Mouse (Mus musculus) layer of hippocampus, postnatal 36 days (tissue): ENCODE measurements around the gene Krt25. TPM values are rescaled to one million over a fixed set of nuclear protein-coding genes. Genes with fewer than 3 reads are reported as not detected.

Experiments
- DNase-seq, 2 experiments: peaks; one replicate each; pipeline ENCODE4 v3.0.0; 2022
- total RNA-seq, 2 experiments: library from RNA; stranded (reverse); gene quantifications; 2 replicates each; pipeline ENCODE4 v1.2.3; 2021

The Krt25 gene
- total RNA-seq, 2 experiments from 2014 or later: not detected

GRCm38 (mm10) chr11:99276786-99277185, 46.0 kb downstream of the Krt25 start:
- no peak for DNase-seq

- no peak for DNase-seq
Observed at GRCm38 (mm10) chr11:99275624-99276023, 47.1 kb downstream of the Krt25 start.

- no peak for DNase-seq
Observed at GRCm38 (mm10) chr11:99272721-99273120, 50.0 kb downstream of the Krt25 start.

- no peak for DNase-seq
Observed at GRCm38 (mm10) chr11:99269192-99269591, 53.6 kb downstream of the Krt25 start.

GRCm38 (mm10) chr11:99265796-99266195, 57.0 kb downstream of the Krt25 start:
- no peak for DNase-seq

Other genes with a start within 250 kb of the Krt25 start
- not detected for gene Tns4, start 233.6 kb downstream of the Krt25 start, total RNA-seq
- gene Ccr7, start 167.9 kb downstream of the Krt25 start, total RNA-seq: not detected
- 10 to 100 TPM; 56.6 to 60.4 TPM for gene Smarce1, start 91.9 kb downstream of the Krt25 start, total RNA-seq
- 10 to 100 TPM; 23.5 to 23.9 TPM for gene Krt222, start 78.9 kb downstream of the Krt25 start, total RNA-seq
- not detected for gene Krt24, start 37.7 kb downstream of the Krt25 start, total RNA-seq
- not detected for gene Krt26, start 15.0 kb upstream of the Krt25 start, total RNA-seq
- gene Krt27, start 28.2 kb upstream of the Krt25 start, total RNA-seq: not detected
- gene Krt28, start 52.0 kb upstream of the Krt25 start, total RNA-seq: under 1 TPM; 0.27 to 0.30 TPM
- gene Krt10, start 66.4 kb upstream of the Krt25 start, total RNA-seq: 10 to 100 TPM; 15.3 to 17.5 TPM
- gene Krt12, start 99.3 kb upstream of the Krt25 start, total RNA-seq: under 1 TPM; 0.61 to 0.97 TPM
- not detected for gene Krt20, start 115.2 kb upstream of the Krt25 start, total RNA-seq
- gene Krt23, start 170.2 kb upstream of the Krt25 start, total RNA-seq: not detected
- gene Krt39, start 198.4 kb upstream of the Krt25 start, total RNA-seq: not detected
- gene Krt40, start 220.2 kb upstream of the Krt25 start, total RNA-seq: not detected
- gene Krtap3-3, start 227.9 kb upstream of the Krt25 start, total RNA-seq: not detected
- gene Krtap3-2, start 233.9 kb upstream of the Krt25 start, total RNA-seq: not detected
- gene Gm11939, start 236.5 kb upstream of the Krt25 start, total RNA-seq: not detected
- gene Krtap3-1, start 243.7 kb upstream of the Krt25 start, total RNA-seq: not detected